In genomic region chr8:82689322-82689721, GRCm38 (mm10) we compare ENCODE assay signal across 8 mouse cellular contexts.
A peak's percentile ranks its signal among the peaks of the same experiment; 100 is the strongest.
DNase-seq lines count a peak whose midpoint lies in the region; ATAC-seq lines count a peak whose summit lies in the region.

No protein-coding gene starts in this region.

- peak; percentile 85 for DNase-seq in 3T3-L1 (ENCODE audit: low read depth, low spot score)
- peak; percentile 53 for DNase-seq in ES-CJ7 (ENCODE audit: low read depth, low spot score)
- DNase-seq in cerebellum, adult 8-10 months, result peak; percentile 18
- DNase-seq in kidney, postnatal 10 days, result peak; percentile 66
- peak; percentile 51 for DNase-seq in lung, postnatal 10 days
- peak; percentile 7 for DNase-seq in right cerebral cortex, postnatal 4 days

- ATAC-seq in granulocyte monocyte progenitor cell, adult 5-6 weeks (replicated peaks; ENCODE audit: poor library complexity, severe bottlenecking), result peak; percentile 44; the same call in 1 of the 2 replicates
- ATAC-seq in inflammation-experienced regulatory T-cells, adult 6 months, result no peak

Comparison
In these comparisons a context has a peak if more than half of its experiments do, and no peak if none do; other contexts are left out.
1. DNase-seq: peak in every context shown above with its lines; median percentile 85 in 3T3-L1; 66 in kidney, postnatal 10 days; 53 in ES-CJ7; 51 in lung, postnatal 10 days; 18 in cerebellum, adult 8-10 months; 7 in right cerebral cortex, postnatal 4 days.